In the genomic region with DNA sequence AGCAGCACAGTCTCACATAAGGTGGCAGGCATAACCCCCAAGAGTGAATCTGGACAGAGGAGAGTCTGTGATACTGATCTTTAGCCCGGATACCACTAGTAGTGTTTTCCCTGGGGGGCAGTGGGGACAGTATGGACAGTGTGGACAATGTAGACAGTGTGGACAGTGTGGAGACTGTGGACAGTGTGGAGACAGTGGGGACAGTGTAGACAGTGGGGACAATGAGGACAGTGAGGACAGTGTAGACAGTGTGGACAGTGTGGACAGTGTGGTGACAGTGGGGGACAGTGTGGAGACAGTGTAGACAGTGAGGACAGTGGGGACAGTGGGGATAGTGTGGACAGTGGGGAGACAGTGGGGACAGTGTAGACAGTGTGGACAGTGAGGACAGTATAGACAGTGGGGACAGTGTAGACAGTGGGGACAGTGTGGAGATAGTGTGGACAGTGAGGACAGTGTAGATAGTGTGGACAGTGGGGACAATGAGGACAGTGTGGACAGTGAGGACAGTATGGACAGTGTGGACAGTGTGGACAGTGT, we compare ENCODE assay signal across 38 mouse cellular contexts. TPM values are rescaled to one million over a fixed set of nuclear protein-coding genes. Genes with fewer than 3 reads are reported as not detected.
DNase-seq lines count a peak whose midpoint lies in the region; ATAC-seq lines count a peak whose summit lies in the region.
"Had no signal": no experiment of that assay in that cellular context is flagged by ENCODE, and none has a peak within 500 bp of the region (broad histone marks: within the 10 kb centered on the region; RNA-seq: fewer than 3 reads in every experiment).

No protein-coding gene starts in this region.

- peaks cover 16% of the 10 kb centered on the region for H3K27me3 ChIP-seq in heart, embryonic 12.5 days (replicated peaks)
- H3K27me3 ChIP-seq in liver, embryonic 12.5 days (replicated peaks): peaks cover 12% of the 10 kb centered on the region
- H3K27me3 ChIP-seq in embryonic facial prominence, embryonic 13.5 days: peaks cover 3% of the 10 kb centered on the region; the same call in 1 of the 2 replicates
- H3K27me3 ChIP-seq: heart, embryonic 15.5 days; neural tube, embryonic 13.5 days; stomach, embryonic 15.5 days had no signal

- no peak overlapping the region for H3K27ac ChIP-seq in heart, embryonic 12.5 days (ENCODE audit: poor library complexity, severe bottlenecking)
- no peak overlapping the region for H3K27ac ChIP-seq in liver, embryonic 12.5 days
- no peak overlapping the region for H3K27ac ChIP-seq in embryonic facial prominence, embryonic 13.5 days
- H3K27ac ChIP-seq: gastrocnemius, adult 2 months; heart, adult 2 months; heart, embryonic 15.5 days; hindbrain, embryonic 14.5 days; kidney, postnatal 0 days; liver, embryonic 13.5 days; midbrain, embryonic 10.5 days; neural tube, embryonic 13.5 days; stomach, embryonic 15.5 days had no signal

- no peaks in the 10 kb centered on the region for H3K36me3 ChIP-seq in heart, embryonic 12.5 days
- no peaks in the 10 kb centered on the region for H3K36me3 ChIP-seq in liver, embryonic 12.5 days
- H3K36me3 ChIP-seq in embryonic facial prominence, embryonic 13.5 days: no peaks in the 10 kb centered on the region
- H3K36me3 ChIP-seq: heart, embryonic 15.5 days; liver, embryonic 13.5 days; midbrain, embryonic 10.5 days; neural tube, embryonic 13.5 days; stomach, embryonic 15.5 days had no signal

- no peak overlapping the region for H3K9ac ChIP-seq in heart, embryonic 12.5 days
- H3K9ac ChIP-seq in liver, embryonic 12.5 days: no peak overlapping the region
- H3K9ac ChIP-seq in embryonic facial prominence, embryonic 13.5 days: no peak overlapping the region
- H3K9ac ChIP-seq: heart, embryonic 15.5 days; hindbrain, embryonic 14.5 days; liver, embryonic 13.5 days; lung, embryonic 14.5 days; neural tube, embryonic 13.5 days; stomach, embryonic 15.5 days had no signal

- H3K4me3 ChIP-seq in heart, embryonic 12.5 days: no peak overlapping the region
- H3K4me3 ChIP-seq in liver, embryonic 12.5 days: no peak overlapping the region
- H3K4me3 ChIP-seq in embryonic facial prominence, embryonic 13.5 days: no peak overlapping the region
- H3K4me3 ChIP-seq: erythroblast, embryonic 14.5 days; gastrocnemius, adult 2 months; heart, adult 2 months; heart, embryonic 15.5 days; liver, embryonic 13.5 days; midbrain, embryonic 10.5 days; neural tube, embryonic 13.5 days; stomach, embryonic 15.5 days had no signal

- H3K4me1 ChIP-seq in heart, embryonic 12.5 days (replicated peaks): no peaks in the 10 kb centered on the region
- H3K4me1 ChIP-seq in liver, embryonic 12.5 days: no peaks in the 10 kb centered on the region
- H3K4me1 ChIP-seq in embryonic facial prominence, embryonic 13.5 days: no peaks in the 10 kb centered on the region
- H3K4me1 ChIP-seq: heart, embryonic 15.5 days; liver, embryonic 13.5 days; midbrain, embryonic 10.5 days; neural tube, embryonic 13.5 days; stomach, embryonic 15.5 days had no signal

- 71% methylated on average over 1 of the region's 1 CpGs for WGBS in heart, embryonic 12.5 days
- 56% methylated on average over 1 of the region's 1 CpGs for WGBS in liver, embryonic 12.5 days (ENCODE audit: insufficient replicate concordance)
- WGBS in embryonic facial prominence, embryonic 13.5 days: 67% methylated on average over 1 of the region's 1 CpGs

- peak; percentile 33; the same call in 1 of the 2 replicates for ATAC-seq in heart, embryonic 12.5 days (ENCODE audit: insufficient number of reproducible peaks, low FRiP score)
- ATAC-seq in liver, embryonic 12.5 days: peak; percentile 27; the same call in 1 of the 2 replicates
- ATAC-seq in embryonic facial prominence, embryonic 13.5 days (ENCODE audit: insufficient number of reproducible peaks, insufficient read depth, low FRiP score, low TSS enrichment, low read depth): peak; percentile 62; the same call in 1 of the 2 replicates
- peak; percentile 3; the same call in 1 of the 2 replicates for ATAC-seq in neutrophil, adult 5-6 weeks (ENCODE audit: extremely low read depth, insufficient number of reproducible peaks, low FRiP score, poor library complexity, severe bottlenecking)
- ATAC-seq in megakaryocyte, adult 5-6 weeks (ENCODE audit: poor library complexity, severe bottlenecking): no peak
- ATAC-seq: forebrain, embryonic 16.5 days; inflammation-experienced regulatory T-cells, adult 6 months; midbrain, embryonic 16.5 days had no signal

- 0 out of 2 replicates have a peak, but pooled peaks cover 3% of the 10 kb centered on the region for H3K9me3 ChIP-seq in heart, embryonic 12.5 days (replicated peaks)
- H3K9me3 ChIP-seq in liver, embryonic 12.5 days (replicated peaks): no peaks in the 10 kb centered on the region
- 0 out of 2 replicates have a peak, but pooled peaks cover 3% of the 10 kb centered on the region for H3K9me3 ChIP-seq in embryonic facial prominence, embryonic 13.5 days
- H3K9me3 ChIP-seq: liver, embryonic 13.5 days; midbrain, embryonic 10.5 days; stomach, embryonic 15.5 days had no signal

- no peak overlapping the region for H3K4me2 ChIP-seq in heart, embryonic 12.5 days
- H3K4me2 ChIP-seq in liver, embryonic 12.5 days: no peak overlapping the region
- H3K4me2 ChIP-seq in embryonic facial prominence, embryonic 13.5 days: no peak overlapping the region
- H3K4me2 ChIP-seq: heart, embryonic 15.5 days; hindbrain, embryonic 14.5 days; liver, embryonic 13.5 days; lung, embryonic 14.5 days; neural tube, embryonic 13.5 days; stomach, embryonic 15.5 days had no signal

- no peak for DNase-seq in heart, postnatal 4 days
- DNase-seq in liver: no peak
- no peak for DNase-seq in cerebellum, postnatal 4 days (ENCODE audit: low spot score in 2 of 2)
- DNase-seq: adrenal gland, postnatal 25 days; cerebellum, adult 11-12 months; cerebellum, adult 9-11 months; gastrocnemius, adult 2 months; gastrocnemius, postnatal 36 days; heart, adult 2 months; heart, postnatal 36 days; kidney, adult 18-20 months; kidney, postnatal 4 days; liver, embryonic 13.5 days; lung, embryonic 14.5 days; lung, postnatal 14 days; retina, postnatal 1 day; right cerebral cortex, postnatal 14 days; thymus, postnatal 14 days had no signal

RNA-seq across cellular contexts. Expression of a gene that starts 7.1 kb away (rescaled TPM):
- polyA plus RNA-seq in heart, embryonic 12.5 days (2016; fragmentation: Nextera tagmentation; extraction: Ambion mirVana): 0.20 and 0.33 TPM in 2 replicates
- 1 to 10 TPM; 2.2 to 3.0 TPM for total RNA-seq in heart, postnatal 4 days (2021)
- polyA plus RNA-seq in liver, embryonic 12.5 days (2016; fragmentation: Nextera tagmentation; extraction: Ambion mirVana): 0.11 TPM in 1 of 2 replicates, not detected in the other
- polyA plus RNA-seq in embryonic facial prominence, embryonic 13.5 days (2015; fragmentation: Nextera tagmentation; extraction: Ambion mirVana): 0.73 and 0.98 TPM in 2 replicates
- total RNA-seq in neutrophil, adult 5-6 weeks (2017): 2,237 and 2,269 TPM in 2 replicates
- 193 and 213 TPM in 2 replicates for total RNA-seq in megakaryocyte, adult 5-6 weeks (2015)
- total RNA-seq in megakaryocyte, adult 5-6 weeks (2017): 91.8 and 109 TPM in 2 replicates
- polyA plus RNA-seq: erythroblast, embryonic 14.5 days; forebrain, embryonic 11.5 days; forebrain, embryonic 16.5 days; limb, embryonic 11.5 days; midbrain, embryonic 10.5 days; midbrain, embryonic 16.5 days had no signal

RNA-seq across cellular contexts. Expression of a gene that starts 23.1 kb away (rescaled TPM):
- 11.8 and 15.2 TPM in 2 replicates for polyA plus RNA-seq in heart, embryonic 12.5 days (2016; fragmentation: Nextera tagmentation; extraction: Ambion mirVana)
- total RNA-seq in heart, postnatal 4 days (2021): 1 to 10 TPM; 2.4 to 3.1 TPM
- 2.9 and 3.1 TPM in 2 replicates for polyA plus RNA-seq in liver, embryonic 12.5 days (2016; fragmentation: Nextera tagmentation; extraction: Ambion mirVana)
- 5.3 and 5.6 TPM in 2 replicates for polyA plus RNA-seq in embryonic facial prominence, embryonic 13.5 days (2015; fragmentation: Nextera tagmentation; extraction: Ambion mirVana)
- 2,894 and 2,999 TPM in 2 replicates for total RNA-seq in neutrophil, adult 5-6 weeks (2017)
- 145 and 162 TPM in 2 replicates for total RNA-seq in megakaryocyte, adult 5-6 weeks (2015)
- total RNA-seq in megakaryocyte, adult 5-6 weeks (2017): 136 and 181 TPM in 2 replicates

RNA-seq across cellular contexts. Expression of a gene that starts 25.1 kb away (rescaled TPM):
- 1.4 and 2.6 TPM in 2 replicates for polyA plus RNA-seq in heart, embryonic 12.5 days (2016; fragmentation: Nextera tagmentation; extraction: Ambion mirVana)
- 1 to 10 TPM; 4.0 to 4.9 TPM for total RNA-seq in heart, postnatal 4 days (2021)
- polyA plus RNA-seq in liver, embryonic 12.5 days (2016; fragmentation: Nextera tagmentation; extraction: Ambion mirVana): 0.15 and 0.37 TPM in 2 replicates
- 1.3 and 3.4 TPM in 2 replicates for polyA plus RNA-seq in embryonic facial prominence, embryonic 13.5 days (2015; fragmentation: Nextera tagmentation; extraction: Ambion mirVana)
- total RNA-seq in neutrophil, adult 5-6 weeks (2017): 2,076 and 2,332 TPM in 2 replicates
- total RNA-seq in megakaryocyte, adult 5-6 weeks (2015): 35.4 and 38.0 TPM in 2 replicates
- total RNA-seq in megakaryocyte, adult 5-6 weeks (2017): 72.9 and 114 TPM in 2 replicates
- polyA plus RNA-seq: erythroblast, embryonic 14.5 days had no signal

RNA-seq across cellular contexts. Expression of a gene that starts 41.9 kb away (rescaled TPM):
- polyA plus RNA-seq in heart, embryonic 12.5 days (2016; fragmentation: Nextera tagmentation; extraction: Ambion mirVana): 0.15 TPM in 1 of 2 replicates, not detected in the other
- under 1 TPM; 0.23 to 0.38 TPM for total RNA-seq in heart, postnatal 4 days (2021)
- 0.05 and 0.19 TPM in 2 replicates for polyA plus RNA-seq in liver, embryonic 12.5 days (2016; fragmentation: Nextera tagmentation; extraction: Ambion mirVana)
- polyA plus RNA-seq in embryonic facial prominence, embryonic 13.5 days (2015; fragmentation: Nextera tagmentation; extraction: Ambion mirVana): not detected in 2 replicates
- 965 and 1,002 TPM in 2 replicates for total RNA-seq in neutrophil, adult 5-6 weeks (2017)
- 4.2 and 4.7 TPM in 2 replicates for total RNA-seq in megakaryocyte, adult 5-6 weeks (2015)
- 2.4 and 2.5 TPM in 2 replicates for total RNA-seq in megakaryocyte, adult 5-6 weeks (2017)
- polyA plus RNA-seq: erythroblast, embryonic 14.5 days; forebrain, embryonic 11.5 days; hindbrain, embryonic 14.5 days; limb, embryonic 11.5 days; lung, embryonic 14.5 days; midbrain, embryonic 10.5 days; neural tube, embryonic 13.5 days had no signal

RNA-seq across cellular contexts. Expression of a gene that starts 44.9 kb away (rescaled TPM):
- polyA plus RNA-seq in heart, embryonic 12.5 days (2016; fragmentation: Nextera tagmentation; extraction: Ambion mirVana): not detected in 2 replicates
- not detected for total RNA-seq in heart, postnatal 4 days (2021)
- not detected in 2 replicates for polyA plus RNA-seq in liver, embryonic 12.5 days (2016; fragmentation: Nextera tagmentation; extraction: Ambion mirVana)
- not detected in 2 replicates for polyA plus RNA-seq in embryonic facial prominence, embryonic 13.5 days (2015; fragmentation: Nextera tagmentation; extraction: Ambion mirVana)
- 52.6 and 54.0 TPM in 2 replicates for total RNA-seq in neutrophil, adult 5-6 weeks (2017)
- total RNA-seq in megakaryocyte, adult 5-6 weeks (2015): 0.07 and 0.25 TPM in 2 replicates
- not detected in 2 replicates for total RNA-seq in megakaryocyte, adult 5-6 weeks (2017)
- total RNA-seq: adrenal gland, adult 18-20 months; adrenal gland, postnatal 25 days; common myeloid progenitor, adult 5-6 weeks; gastrocnemius, adult 2 months; gastrocnemius, postnatal 36 days; heart, adult 2 months; heart, postnatal 36 days; left cerebral cortex, postnatal 10 days had no signal
- polyA plus RNA-seq: erythroblast, embryonic 14.5 days; forebrain, embryonic 11.5 days; forebrain, embryonic 16.5 days; heart, embryonic 15.5 days; kidney, postnatal 0 days; liver, embryonic 13.5 days; lung, embryonic 14.5 days; midbrain, embryonic 10.5 days; stomach, embryonic 15.5 days had no signal

Comparison
In these comparisons a context has a peak if more than half of its experiments do, and no peak if none do; other contexts are left out.
1. RNA of a gene that starts 7.1 kb away (total RNA-seq): 2,237 to 2,269 TPM in neutrophil, adult 5-6 weeks and 91.8 to 213 TPM in megakaryocyte, adult 5-6 weeks; 2.2 to 3.0 TPM in heart, postnatal 4 days; every median in the first group is over 10 times any median in the second.
2. RNA of a gene that starts 23.1 kb away (total RNA-seq): 2,894 to 2,999 TPM in neutrophil, adult 5-6 weeks and 136 to 181 TPM in megakaryocyte, adult 5-6 weeks; 2.4 to 3.1 TPM in heart, postnatal 4 days; every median in the first group is over 10 times any median in the second.
3. RNA of a gene that starts 25.1 kb away (total RNA-seq): 2,076 to 2,332 TPM in neutrophil, adult 5-6 weeks; 35.4 to 114 TPM in megakaryocyte, adult 5-6 weeks and 4.0 to 4.9 TPM in heart, postnatal 4 days; every median in the first group is over 10 times any median in the second.